Mouse (Mus musculus) testis, postnatal 14 days (tissue): ENCODE data around the gene Gm17622.

Experiments
- DNase-seq: peaks from one replicate; pipeline ENCODE4 v3.0.0; 2021; ENCODE audit warnings: low spot score

Gm17622 gene

GRCm38 (mm10) chr13:96490433-96490832 is at the start of gene Gm17622:
Gene Gm17622 (plus strand): TSS chr13:96490733.
- no peak for DNase-seq

GRCm38 (mm10) chr13:96450205-96450856 is 40.2 kb upstream of the Gm17622 start:
- DNase-seq: no peak

DNA sequence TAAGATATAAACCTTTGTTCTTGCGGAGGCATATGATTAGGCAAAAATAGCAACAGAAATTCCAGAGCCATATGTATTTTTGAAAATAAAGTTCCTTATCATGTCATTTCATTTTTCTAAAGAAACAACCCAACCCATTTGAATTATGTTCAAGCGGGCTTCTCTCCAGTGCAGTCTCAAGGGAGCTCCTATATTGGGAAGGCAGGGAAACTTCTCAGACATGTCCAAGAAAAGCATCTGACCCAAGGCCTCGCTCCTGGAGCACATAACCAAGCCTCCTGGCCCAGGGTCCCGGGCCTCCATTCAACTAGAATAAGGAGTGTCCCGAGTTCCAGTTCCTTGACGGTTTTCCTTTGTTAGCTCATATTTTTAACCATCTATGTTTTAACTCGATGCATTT is 39.7 kb upstream of the Gm17622 start:
- no peak for DNase-seq

DNA sequence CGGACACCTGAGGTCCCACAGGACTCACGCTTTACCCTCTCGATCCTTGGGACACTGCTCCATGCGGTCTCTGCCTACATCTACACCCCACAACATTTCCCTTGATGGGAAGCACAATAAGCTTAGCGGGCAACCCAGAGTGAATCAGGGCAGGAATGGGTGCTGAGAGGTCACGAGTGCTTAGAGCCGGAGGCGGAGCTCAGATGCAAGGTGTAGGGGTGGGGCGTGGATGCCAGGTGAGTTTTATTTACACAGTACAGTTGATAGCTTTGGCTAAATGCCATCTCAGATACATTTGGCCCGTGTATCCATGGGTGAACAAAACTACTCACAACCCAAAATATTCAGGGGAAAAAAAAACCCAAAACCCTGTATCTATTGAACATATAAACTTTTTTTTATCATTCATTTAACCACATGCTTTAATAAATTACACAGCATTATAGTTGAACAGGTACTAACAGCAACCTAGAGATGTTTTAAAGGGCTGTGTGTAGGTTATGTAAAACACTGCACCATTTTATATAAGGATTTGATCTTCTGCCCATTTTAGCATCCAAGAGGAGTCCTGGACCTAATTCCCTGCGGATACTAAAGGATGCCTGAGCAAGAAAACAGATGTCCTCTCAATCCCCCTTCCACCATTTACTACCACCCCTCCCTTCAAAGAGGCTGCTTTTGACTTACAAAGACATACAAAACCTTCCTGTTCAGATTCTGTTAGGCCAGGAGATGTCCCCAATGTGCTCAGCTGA is 39.0 kb upstream of the Gm17622 start:
- DNase-seq: no peak

- no peak for DNase-seq
These were observed 37.9 kb upstream of the Gm17622 start for GRCm38 (mm10) chr13:96452621-96453020.

DNA sequence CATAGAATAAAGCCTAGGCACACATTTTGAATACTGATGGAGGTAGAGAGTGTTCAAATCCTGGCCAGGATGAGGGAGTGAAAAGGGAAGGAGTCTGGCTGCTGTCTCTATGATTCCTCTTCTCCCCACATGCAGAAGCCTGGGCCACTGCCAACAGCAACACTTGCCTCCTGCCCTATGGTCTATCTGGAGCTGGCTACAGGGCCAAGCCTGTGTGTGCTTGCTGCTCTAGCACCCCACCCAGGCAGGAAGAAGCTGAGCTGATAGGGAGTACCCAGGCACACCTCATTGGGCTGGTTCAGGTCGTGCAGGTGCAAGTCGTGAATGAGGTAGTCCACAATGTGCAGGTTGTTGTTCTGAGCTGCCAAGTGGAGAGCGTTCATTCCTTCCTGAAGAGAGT is 36.2 kb upstream of the Gm17622 start:
- no peak for DNase-seq

GRCm38 (mm10) chr13:96457566-96457965 is 33.0 kb upstream of the Gm17622 start:
- DNase-seq: no peak

GRCm38 (mm10) chr13:96458018-96458417 is 32.5 kb upstream of the Gm17622 start:
- DNase-seq: no peak

- no peak for DNase-seq
These were observed 31.9 kb upstream of the Gm17622 start for GRCm38 (mm10) chr13:96458606-96459005.

DNA sequence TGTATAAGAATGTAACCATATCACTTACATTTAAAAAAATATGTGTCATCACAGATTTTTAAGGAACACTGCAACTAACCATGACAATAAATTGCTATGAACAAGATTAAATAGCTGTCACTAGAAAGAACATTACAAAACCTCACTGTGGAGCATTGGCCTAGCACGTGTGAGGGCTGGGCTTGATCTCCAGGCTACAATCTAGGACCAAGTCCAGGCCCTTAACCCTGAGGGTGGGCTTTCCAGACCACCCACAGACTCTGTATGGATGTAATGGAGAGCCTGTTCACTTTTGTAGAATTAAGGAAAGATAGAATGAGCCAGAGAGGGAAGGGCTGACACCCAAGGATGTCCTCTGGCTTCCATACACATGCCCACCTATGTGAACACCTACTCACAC is 27.9 kb upstream of the Gm17622 start:
- DNase-seq: no peak

DNA sequence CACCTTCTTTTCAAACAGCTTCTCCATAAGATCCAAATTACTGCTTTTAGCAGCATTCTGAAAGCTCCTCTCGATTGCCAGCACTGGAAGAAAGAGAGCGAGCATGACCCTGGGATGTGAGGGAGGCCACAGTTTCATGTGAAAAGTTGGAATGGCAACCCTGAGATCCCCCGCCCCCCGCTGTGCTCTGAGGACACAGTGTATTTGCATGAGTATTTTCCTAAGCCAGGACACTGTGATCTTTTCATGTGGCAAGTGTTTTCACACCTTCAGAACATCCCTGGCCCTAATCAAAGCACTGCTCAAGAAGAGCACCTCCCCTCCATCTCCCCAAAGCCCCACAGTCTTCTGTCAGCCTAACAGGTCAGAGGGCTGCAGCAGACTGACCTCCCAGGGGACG is 25.2 kb upstream of the Gm17622 start:
- DNase-seq: peak; percentile 23

GRCm38 (mm10) chr13:96468678-96469077 is 21.9 kb upstream of the Gm17622 start:
- no peak for DNase-seq

GRCm38 (mm10) chr13:96470556-96470955 is 20.0 kb upstream of the Gm17622 start:
- DNase-seq: no peak

DNA sequence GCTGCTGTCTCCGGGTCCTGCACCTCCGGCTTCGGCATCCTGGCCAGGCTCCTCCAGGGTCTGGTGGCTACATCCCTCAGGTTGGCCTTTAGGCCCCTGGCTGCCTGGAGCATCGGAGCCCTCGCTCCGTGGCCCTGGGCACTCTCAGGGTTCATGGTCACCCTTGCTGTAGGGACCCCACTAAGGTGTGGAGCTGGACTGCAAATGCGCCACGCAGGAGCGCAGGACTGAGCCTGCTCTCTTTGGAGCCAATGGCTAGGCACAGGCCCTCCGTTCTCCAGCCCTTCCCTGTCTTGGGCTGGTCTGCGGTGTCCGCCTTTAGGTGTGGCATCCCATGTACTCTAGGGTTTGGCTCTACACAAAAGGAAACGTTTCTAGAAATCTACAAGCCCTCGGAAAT is 19.6 kb upstream of the Gm17622 start, which contains the start of gene Ankdd1b:
Ankdd1b (minus strand) TSS at position 242 of the 400 bp plus-strand sequence.
- DNase-seq: no peak

GRCm38 (mm10) chr13:96477226-96477625 is 13.3 kb upstream of the Gm17622 start:
- DNase-seq: peak; percentile 39

DNA sequence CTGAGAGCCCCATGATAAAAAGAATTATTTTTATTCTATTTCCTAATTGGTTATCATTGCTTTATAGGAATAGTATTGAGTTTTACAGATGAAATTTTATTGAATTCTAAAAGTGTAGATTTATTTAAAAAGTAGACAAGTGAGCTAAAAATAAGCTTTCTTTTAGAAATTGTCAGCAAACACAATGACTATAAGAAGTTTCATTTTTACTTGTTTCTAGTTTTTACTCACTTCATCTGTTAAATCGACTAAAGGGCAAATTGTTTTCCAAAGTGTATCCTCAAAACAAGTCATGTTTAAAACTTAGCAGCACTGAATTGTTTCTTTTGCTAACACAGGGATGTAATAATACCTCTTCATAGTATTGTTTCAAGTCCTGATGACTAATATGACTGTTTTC is 11.5 kb upstream of the Gm17622 start:
- no peak for DNase-seq

DNA sequence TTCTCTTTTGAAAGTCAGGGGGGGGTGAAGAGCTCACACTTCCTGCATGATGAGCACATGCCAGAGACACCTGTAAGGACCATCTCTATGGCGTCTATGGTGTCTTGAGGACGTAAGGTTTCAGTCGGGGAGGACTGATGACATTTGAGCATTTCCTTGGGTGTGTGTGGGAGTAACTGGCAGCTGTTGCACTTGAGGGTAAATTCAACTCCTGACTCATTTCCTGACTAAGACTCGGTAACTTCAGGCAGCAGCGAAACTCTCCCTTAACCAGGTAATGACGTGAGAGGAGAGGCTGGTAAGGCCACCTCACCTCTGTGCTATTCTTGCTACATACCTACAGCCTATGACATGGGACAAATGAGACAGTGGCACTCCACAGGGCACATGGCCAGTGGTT is 3.3 kb upstream of the Gm17622 start:
- DNase-seq: no peak

- DNase-seq: no peak
These were observed 2.6 kb upstream of the Gm17622 start for GRCm38 (mm10) chr13:96487968-96488367.

DNA sequence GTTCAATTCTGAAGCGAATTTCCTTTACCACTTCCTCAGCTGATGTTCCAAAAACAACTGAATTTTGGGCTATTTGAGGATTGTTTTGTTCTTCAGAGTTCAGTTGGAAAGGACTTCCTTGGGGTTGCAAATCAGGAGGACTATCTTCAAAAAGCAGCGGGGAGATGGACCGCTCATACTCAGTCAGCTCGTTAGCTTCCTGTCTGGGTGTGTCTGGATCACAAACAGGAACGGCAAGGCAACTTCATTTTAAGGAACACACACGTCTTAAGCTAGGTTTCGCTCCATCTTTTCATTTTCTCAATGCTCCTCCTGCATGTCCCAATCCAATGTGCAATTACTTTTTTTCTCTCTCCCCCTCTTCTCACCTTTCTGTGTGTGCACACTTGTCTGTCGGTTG is 6.1 kb downstream of the Gm17622 start:
- DNase-seq: no peak

DNA sequence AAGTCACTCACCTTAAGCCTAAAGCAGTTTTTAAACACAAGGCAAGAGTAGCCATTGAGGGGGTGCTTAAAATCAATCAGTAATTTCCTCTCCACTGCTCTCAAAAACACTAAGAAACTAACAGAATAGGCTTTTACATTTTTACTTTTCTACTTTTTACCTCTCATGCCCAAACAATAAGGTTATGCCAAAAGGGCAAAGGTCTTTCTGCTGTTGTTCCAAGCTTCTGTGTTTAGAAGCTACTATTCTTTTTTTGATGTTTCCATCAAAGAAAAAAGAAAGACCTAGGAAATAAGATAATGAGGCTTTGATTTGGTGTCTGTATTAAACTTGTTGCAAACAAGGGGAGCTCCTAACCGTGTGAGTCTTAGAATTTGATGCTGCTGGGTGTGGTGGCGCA is 9.4 kb downstream of the Gm17622 start:
- no peak for DNase-seq

- no peak for DNase-seq
These were observed 15.1 kb downstream of the Gm17622 start for GRCm38 (mm10) chr13:96505661-96506060.

GRCm38 (mm10) chr13:96506313-96506712 is 15.8 kb downstream of the Gm17622 start:
- DNase-seq: no peak

DNA sequence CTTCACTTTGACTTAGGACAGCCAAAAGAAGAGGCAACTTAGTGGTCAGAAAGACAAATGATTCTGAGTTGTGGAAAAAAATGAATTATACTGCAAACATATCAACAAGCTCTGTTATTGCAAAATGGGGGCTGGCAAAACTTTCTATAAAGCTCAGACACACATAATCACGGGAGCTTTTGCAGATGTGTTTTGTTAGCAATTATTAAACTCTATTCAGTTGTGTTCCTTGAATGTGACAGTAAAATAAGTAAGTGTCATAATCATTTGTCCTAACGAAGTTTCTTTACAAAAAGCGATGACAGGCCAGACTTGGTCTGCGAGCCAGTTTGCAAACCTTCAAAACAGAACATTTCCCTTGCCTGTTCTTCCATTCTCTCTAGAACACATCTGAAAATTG is 17.0 kb downstream of the Gm17622 start:
- no peak for DNase-seq

DNA sequence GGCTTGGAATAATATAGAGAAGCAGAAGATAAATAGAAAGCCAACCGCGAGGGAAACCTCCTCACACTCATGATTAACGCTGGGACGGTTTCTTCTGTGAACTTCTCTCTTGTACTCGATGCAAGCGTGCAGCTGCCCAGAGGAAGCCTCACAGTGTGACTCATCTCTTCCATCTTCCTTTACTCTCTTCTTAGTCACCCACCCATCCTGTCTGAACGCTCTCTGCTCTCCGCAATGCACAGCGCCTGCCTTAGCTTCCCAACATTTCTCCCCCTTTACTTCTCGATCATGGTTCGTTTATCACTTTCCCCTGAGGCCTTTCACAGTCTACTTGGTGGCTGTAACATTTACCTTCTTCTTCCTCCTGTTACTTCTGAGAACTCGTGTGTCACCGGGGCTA is 20.1 kb downstream of the Gm17622 start:
- no peak for DNase-seq
